ENCODE assay signal across 23 mouse cellular contexts in genomic region chr4:137754446-137754845, GRCm38 (mm10). TPM values are rescaled to one million over a fixed set of nuclear protein-coding genes. Genes with fewer than 3 reads are reported as not detected.
DNase-seq lines count a peak whose midpoint lies in the region; ATAC-seq and TF ChIP-seq lines count a peak whose summit lies in the region.
"Had no signal": no experiment of that assay in that cellular context is flagged by ENCODE, and none has a peak within 500 bp of the region (broad histone marks: within the 10 kb centered on the region; RNA-seq: fewer than 3 reads in every experiment).

No protein-coding gene starts in this region.

- H3K27ac ChIP-seq in kidney, embryonic 16.5 days (ENCODE audit: low read length): no peak overlapping the region; the same call in 1 of the 2 replicates
- peak overlapping the region; percentile 100; the same call in 1 of the 2 replicates for H3K27ac ChIP-seq in liver, embryonic 13.5 days
- no peak overlapping the region for H3K27ac ChIP-seq in kidney, postnatal 0 days
- H3K27ac ChIP-seq: heart, adult 2 months; heart, embryonic 15.5 days; hindbrain, embryonic 13.5 days had no signal

- H3K9me3 ChIP-seq in kidney, embryonic 16.5 days (ENCODE audit: low read length): no peaks in the 10 kb centered on the region
- no peaks in the 10 kb centered on the region for H3K9me3 ChIP-seq in liver, embryonic 13.5 days (replicated peaks)
- no peaks in the 10 kb centered on the region for H3K9me3 ChIP-seq in kidney, postnatal 0 days (replicated peaks; ENCODE audit: low read length)
- H3K9me3 ChIP-seq: G1E; heart, embryonic 15.5 days; hindbrain, embryonic 13.5 days had no signal

- no peak for ATAC-seq in kidney, embryonic 16.5 days (ENCODE audit: low FRiP score, low TSS enrichment)
- no peak for ATAC-seq in liver, embryonic 13.5 days (ENCODE audit: low read depth)
- peak; percentile 73 for ATAC-seq in kidney, postnatal 0 days (replicated peaks; ENCODE audit: low FRiP score, low read depth)
- ATAC-seq: CD4-positive, CD25-positive, alpha-beta regulatory T cell, adult 4 months; forebrain, embryonic 16.5 days had no signal

- H3K4me1 ChIP-seq in kidney, embryonic 16.5 days (ENCODE audit: insufficient read depth, low read length): peaks cover 24% of the 10 kb centered on the region
- H3K4me1 ChIP-seq in liver, embryonic 13.5 days (replicated peaks): peaks cover 51% of the 10 kb centered on the region
- peaks cover 10% of the 10 kb centered on the region; the same call in 1 of the 2 replicates for H3K4me1 ChIP-seq in kidney, postnatal 0 days (replicated peaks; ENCODE audit: insufficient read depth, low read length)

- H3K9ac ChIP-seq in kidney, embryonic 16.5 days (replicated peaks; ENCODE audit: low read length): no peak overlapping the region
- H3K9ac ChIP-seq in liver, embryonic 13.5 days: peak overlapping the region; percentile 26
- no peak overlapping the region for H3K9ac ChIP-seq in kidney, postnatal 0 days (ENCODE audit: low read depth, low read length)
- H3K9ac ChIP-seq: heart, embryonic 15.5 days; hindbrain, embryonic 13.5 days had no signal

- H3K4me3 ChIP-seq in kidney, embryonic 16.5 days (ENCODE audit: low read length): no peak overlapping the region
- no peak overlapping the region for H3K4me3 ChIP-seq in liver, embryonic 13.5 days (replicated peaks)
- H3K4me3 ChIP-seq in kidney, postnatal 0 days (replicated peaks; ENCODE audit: low read depth, low read length): no peak overlapping the region
- H3K4me3 ChIP-seq: heart, adult 2 months; heart, embryonic 15.5 days; hindbrain, embryonic 13.5 days had no signal

- DNase-seq in kidney, adult 11 months: peak; percentile 66
- no peak for DNase-seq in liver, embryonic 13.5 days
- DNase-seq in liver (no peak), MN1 (ENCODE audit: low spot score) (no peak)
- DNase-seq in kidney, postnatal 0 days (ENCODE audit: low spot score): peak; percentile 63
- DNase-seq in kidney, postnatal 36 days: peak; percentile 58 to 59
- no peak for DNase-seq in Muller cell, postnatal 12 days (ENCODE audit: inconsistent ontology term)
- DNase-seq: adrenal gland, adult 2 months; adrenal gland, postnatal 25 days; B cell, adult 2 months; cerebellum, adult 18-20 months; cerebellum, adult 9-11 months; cerebellum, postnatal 36 days; gastrocnemius, postnatal 10 days; heart, adult 2 months; heart, postnatal 14 days had no signal

- no peak overlapping the region for H3K4me2 ChIP-seq in kidney, embryonic 16.5 days (replicated peaks; ENCODE audit: low read depth, low read length)
- H3K4me2 ChIP-seq in liver, embryonic 13.5 days: no peak overlapping the region
- no peak overlapping the region for H3K4me2 ChIP-seq in kidney, postnatal 0 days (ENCODE audit: low read length)
- H3K4me2 ChIP-seq: heart, embryonic 11.5 days; heart, embryonic 15.5 days; hindbrain, embryonic 13.5 days had no signal

- WGBS in kidney, embryonic 16.5 days: 39% methylated on average over 2 of the region's 2 CpGs
- 53% methylated on average over 1 of the region's 2 CpGs for WGBS in liver, embryonic 13.5 days (ENCODE audit: insufficient replicate concordance)
- WGBS in kidney, postnatal 0 days: 49% methylated on average over 2 of the region's 2 CpGs

- no peak for TF ChIP-seq CTCF in kidney, postnatal 0 days (IDR thresholded peaks at IDR 0.05; ENCODE audit: low read depth)

- no peaks in the 10 kb centered on the region for H3K27me3 ChIP-seq in kidney, embryonic 16.5 days (ENCODE audit: insufficient read depth, low read length)
- H3K27me3 ChIP-seq in liver, embryonic 13.5 days: peaks cover 24% of the 10 kb centered on the region
- no peaks in the 10 kb centered on the region for H3K27me3 ChIP-seq in kidney, postnatal 0 days (ENCODE audit: insufficient read depth, low read length)
- H3K27me3 ChIP-seq: hindbrain, embryonic 13.5 days had no signal

- no peaks in the 10 kb centered on the region for H3K36me3 ChIP-seq in kidney, embryonic 16.5 days (ENCODE audit: insufficient read depth, low read length)
- H3K36me3 ChIP-seq in liver, embryonic 13.5 days: no peaks in the 10 kb centered on the region
- no peaks in the 10 kb centered on the region for H3K36me3 ChIP-seq in kidney, postnatal 0 days (ENCODE audit: insufficient read depth, low read length)
- H3K36me3 ChIP-seq: G1E; heart, embryonic 15.5 days; hindbrain, embryonic 13.5 days had no signal

RNA-seq across cellular contexts. Expression of gene Alpl, which starts 41.7 kb away (rescaled TPM):
- 19.2 and 19.3 TPM in 2 replicates for polyA plus RNA-seq in kidney, embryonic 16.5 days (2015; fragmentation: Nextera tagmentation; extraction: Ambion mirVana)
- 6.3 and 8.2 TPM in 2 replicates for polyA plus RNA-seq in liver, embryonic 13.5 days (2015; fragmentation: Nextera tagmentation; extraction: Ambion mirVana)
- polyA plus RNA-seq in kidney, postnatal 0 days (2015; fragmentation: Nextera tagmentation; extraction: Ambion mirVana): 34.3 and 37.5 TPM in 2 replicates
- polyA plus RNA-seq: G1E had no signal

Comparison
In these comparisons a context has a peak if more than half of its experiments do, and no peak if none do; other contexts are left out.
1. DNase-seq: peak in kidney, adult 11 months (single experiment), kidney, postnatal 0 days (single experiment) and kidney, postnatal 36 days (2 of 2); none in liver, embryonic 13.5 days (single experiment), liver (single experiment), MN1 (single experiment) and Muller cell, postnatal 12 days (single experiment).